ENCODE assay signal across 8 mouse cellular contexts in genomic region chr13:21279559-21279958, GRCm38 (mm10). TPM values are rescaled to one million over a fixed set of nuclear protein-coding genes. Genes with fewer than 3 reads are reported as not detected.
DNase-seq lines count a peak whose midpoint lies in the region; ATAC-seq and TF ChIP-seq lines count a peak whose summit lies in the region.

No protein-coding gene starts in this region.

- H3K9ac ChIP-seq in hindbrain, embryonic 13.5 days, result peak overlapping the region; percentile 61; the same call in 1 of the 2 replicates

- H3K4me1 ChIP-seq in hindbrain, embryonic 13.5 days (replicated peaks), result peaks cover 11% of the 10 kb centered on the region; the same call in 1 of the 2 replicates

- TF ChIP-seq CTCF in Patski (IDR thresholded peaks at IDR 0.05), result no peak

- no peaks in the 10 kb centered on the region for H3K36me3 ChIP-seq in hindbrain, embryonic 13.5 days

- no peak overlapping the region for H3K27ac ChIP-seq in hindbrain, embryonic 13.5 days

- CTCF ChIA-PET in Patski (lab: Charles Lee), result no interaction called here

- DNase-seq in Patski (ENCODE audit: low read depth, low spot score), result peak; percentile 39
- DNase-seq in cerebellum, postnatal 10 days, result peak; percentile 93
- DNase-seq in frontal cortex, postnatal 14 days (ENCODE audit: low spot score in 2 of 2), result peak; percentile 48 to 87
- DNase-seq in layer of hippocampus, postnatal 14 days (ENCODE audit: low spot score in 2 of 2), result peak; percentile 88 to 95
- peak; percentile 83 for DNase-seq in lung, postnatal 10 days
- DNase-seq in ovary, postnatal 36 days (ENCODE audit: low spot score), result peak; percentile 50
- peak; percentile 70 for DNase-seq in thymus, postnatal 14 days

- H3K9me3 ChIP-seq in hindbrain, embryonic 13.5 days, result no peaks in the 10 kb centered on the region

- WGBS in hindbrain, embryonic 13.5 days, result under 1% methylated on average over 13 of the region's 13 CpGs

- H3K4me2 ChIP-seq in hindbrain, embryonic 13.5 days, result peak overlapping the region; percentile 56

- ATAC-seq in Patski, result peak; percentile 45
- peak; percentile 56 for ATAC-seq in hindbrain, embryonic 13.5 days (ENCODE audit: low FRiP score)

- POLR2A ChIA-PET in Patski (lab: Charles Lee), result interaction anchor here (0.7 kb wide), 1 partner anchor 847 kb away, joined by 3 read pairs; no protein-coding TSS in a partner anchor

- in situ Hi-C loops in Patski (cut with MboI; ENCODE audit: low pct_unique_long_range_greater_than_20kb), result no loop called here

- H3K4me3 ChIP-seq in hindbrain, embryonic 13.5 days, result peak overlapping the region; percentile 48

- H3K27me3 ChIP-seq in Patski, result peaks cover 2% of the 10 kb centered on the region
- H3K27me3 ChIP-seq in hindbrain, embryonic 13.5 days, result peaks cover 10% of the 10 kb centered on the region

RNA-seq across cellular contexts. Expression of gene Gpx5, which starts 13.0 kb away (rescaled TPM):
- not detected for polyA plus RNA-seq in Patski (2021)
- polyA plus RNA-seq in hindbrain, embryonic 13.5 days (2015; fragmentation: Nextera tagmentation; extraction: Ambion mirVana), result not detected in 2 replicates
- not detected for total RNA-seq in layer of hippocampus, postnatal 14 days (2021)

RNA-seq across cellular contexts. Expression of gene Gpx6, which starts 32.4 kb away (rescaled TPM):
- polyA plus RNA-seq in Patski (2021), result not detected
- polyA plus RNA-seq in hindbrain, embryonic 13.5 days (2015; fragmentation: Nextera tagmentation; extraction: Ambion mirVana), result not detected in 2 replicates
- not detected for total RNA-seq in layer of hippocampus, postnatal 14 days (2021)

Comparison
In these comparisons a context has a peak if more than half of its experiments do, and no peak if none do; other contexts are left out.
1. DNase-seq: peak in every context shown above with its lines; median percentile 93 in cerebellum, postnatal 10 days; 92 in layer of hippocampus, postnatal 14 days; 83 in lung, postnatal 10 days; 70 in thymus, postnatal 14 days; 68 in frontal cortex, postnatal 14 days; 50 in ovary, postnatal 36 days; 39 in Patski.